Mouse (Mus musculus) 3T3-L1 (cell line): ENCODE data around the gene Gm11239.
"Not testable (repeated sequence)": the region's sequence is repeated elsewhere in the genome, so short reads cannot be mapped to it uniquely, and the experiment has no call there.

ENCODE experiments used
- DNase-seq: peaks from one replicate; pipeline ENCODE4 v3.0.0-alpha.2; 2015; ENCODE audit warnings: low read depth, low spot score

The Gm11239 gene

GRCm38 (mm10) chr4:73668054-73668453 is at the start of gene Gm11239:
TSS of gene Gm11239 (plus strand) at chr4:73668354.
- DNase-seq: not testable (repeated sequence)

- not testable (repeated sequence) for DNase-seq
These were observed 45.5 kb upstream of the Gm11239 start, which contains the start of gene Gm11237 for GRCm38 (mm10) chr4:73622684-73623083. TSS of gene Gm11237 (plus strand) at chr4:73622984.

DNA sequence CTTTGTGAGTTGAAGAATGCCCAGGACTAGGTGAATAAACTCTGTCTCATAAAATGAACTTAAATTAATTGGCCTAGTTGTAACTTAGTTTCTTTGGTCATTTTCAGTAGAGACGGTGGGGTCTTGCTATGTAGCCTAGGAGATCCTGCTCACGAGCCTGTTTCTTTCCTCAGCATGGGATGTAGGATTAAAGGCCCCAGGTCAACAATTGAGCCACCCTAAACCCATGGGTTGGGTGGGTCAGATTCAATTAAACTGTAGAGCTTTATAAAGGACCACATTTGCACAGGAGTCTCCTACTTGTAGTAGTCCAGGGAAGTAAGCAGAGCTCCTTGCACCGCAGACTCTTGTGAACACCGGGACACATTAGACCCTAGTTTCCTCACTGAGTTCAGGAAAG is 30.3 kb upstream of the Gm11239 start, which contains the start of gene Gm11236:
Gene Gm11236 (plus strand): TSS at position 301 of the 400 bp plus-strand sequence.
- DNase-seq: not testable (repeated sequence)

DNA sequence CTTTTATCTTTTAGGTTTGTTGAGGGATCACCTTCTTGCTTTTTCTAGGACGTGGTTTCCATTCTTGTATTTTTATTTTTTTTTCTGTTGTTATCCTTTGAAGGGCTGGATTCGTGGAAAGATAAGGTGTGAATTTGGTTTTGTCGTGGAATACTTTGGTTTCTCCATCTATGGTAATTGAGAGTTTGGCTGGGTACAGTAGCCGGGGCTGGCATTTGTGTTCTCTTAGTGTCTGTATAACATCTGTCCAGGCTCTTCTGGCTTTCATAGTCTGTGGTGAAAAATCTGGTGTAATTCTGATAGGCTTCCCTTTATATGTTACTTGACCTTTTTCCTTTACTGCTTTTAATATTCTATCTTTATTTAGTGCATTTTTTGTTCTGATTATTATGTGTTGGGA is 6.3 kb upstream of the Gm11239 start:
- not testable (repeated sequence) for DNase-seq

GRCm38 (mm10) chr4:73683216-73683615 is 15.1 kb downstream of the Gm11239 start, which contains the start of gene Gm428:
TSS of gene Gm428 (plus strand) at chr4:73683516.
- DNase-seq: not testable (repeated sequence)

- no peak for DNase-seq
These were observed 50.6 kb downstream of the Gm11239 start for GRCm38 (mm10) chr4:73718761-73719160.

DNA sequence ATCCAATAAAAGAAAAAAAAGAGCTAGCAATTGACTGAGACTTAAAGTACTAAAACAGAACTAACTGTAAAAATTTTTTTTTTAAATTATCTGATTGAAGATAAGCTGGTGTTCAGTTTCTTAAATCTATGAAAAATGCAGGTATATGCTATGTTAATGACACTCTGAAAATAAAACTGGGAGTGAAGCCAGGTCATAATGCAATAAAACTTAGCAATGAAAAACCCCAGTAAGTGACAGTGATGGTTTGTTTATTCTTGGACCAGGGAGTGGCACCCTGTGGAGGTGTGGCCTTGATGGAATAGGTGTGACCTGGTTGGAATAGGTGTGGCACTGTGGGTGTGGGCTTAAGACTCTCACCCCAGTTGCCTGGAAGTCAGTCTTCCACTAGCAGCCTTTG is 51.7 kb downstream of the Gm11239 start:
- no peak for DNase-seq
